Mouse (Mus musculus): ENCODE data around the gene Pdzd2.

- no peak for TF ChIP-seq GATA1 (IDR thresholded peaks at IDR 0.05; ENCODE audit: borderline replicate concordance, low read length)
- no peak for TF ChIP-seq FLI1 (IDR thresholded peaks at IDR 0.05; ENCODE audit: low read length)
These were observed 311.9 kb downstream of the Pdzd2 start for GRCm38 (mm10) chr15:12427818-12428217.

Measured in megakaryocyte, embryonic 14.5 days (primary cell).